Mouse (Mus musculus): Measurements from ENCODE around the gene Rela. TPM values are rescaled to one million over a fixed set of nuclear protein-coding genes. Genes with fewer than 3 reads are reported as not detected.

The Rela gene
- total RNA-seq, 4 experiments from 2014 or later: 26.7 to 31.2 (median 28.5) TPM

DNA sequence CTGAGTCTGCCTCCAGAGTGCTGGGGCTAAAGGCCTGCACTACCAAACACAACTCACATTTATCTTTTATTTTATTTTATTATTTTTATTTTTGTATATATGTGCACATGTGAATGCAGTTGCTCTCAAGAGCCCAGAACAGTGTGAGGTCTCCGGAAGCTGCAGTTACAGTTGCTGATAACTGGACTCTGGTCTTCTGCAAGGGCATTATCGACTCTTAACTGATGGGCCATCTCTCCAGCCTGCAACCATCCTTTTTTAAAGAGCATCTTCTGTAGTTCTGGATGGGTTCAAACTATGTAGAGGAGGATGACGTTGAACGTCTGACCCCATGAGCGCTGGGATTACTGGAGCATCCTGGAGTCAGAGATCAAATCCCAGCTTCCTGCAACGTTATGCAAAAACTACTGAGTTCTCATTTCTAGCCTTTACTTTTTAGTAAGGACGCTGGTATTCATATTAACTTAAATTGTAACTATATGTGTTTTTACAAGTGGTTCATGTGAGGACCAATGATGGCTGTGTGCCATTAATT lies 1.2 kb upstream of the Rela start:
- DNase-seq (ENCODE audit: low spot score): no peak

GRCm38 (mm10) chr19:5636571-5637041 lies 677 bp upstream of the Rela start:
- DNase-seq (ENCODE audit: low spot score): peak; percentile 81

- DNase-seq (ENCODE audit: low spot score): no peak
Observed at GRCm38 (mm10) chr19:5638416-5639005, 1.2 kb downstream of the Rela start.

DNA sequence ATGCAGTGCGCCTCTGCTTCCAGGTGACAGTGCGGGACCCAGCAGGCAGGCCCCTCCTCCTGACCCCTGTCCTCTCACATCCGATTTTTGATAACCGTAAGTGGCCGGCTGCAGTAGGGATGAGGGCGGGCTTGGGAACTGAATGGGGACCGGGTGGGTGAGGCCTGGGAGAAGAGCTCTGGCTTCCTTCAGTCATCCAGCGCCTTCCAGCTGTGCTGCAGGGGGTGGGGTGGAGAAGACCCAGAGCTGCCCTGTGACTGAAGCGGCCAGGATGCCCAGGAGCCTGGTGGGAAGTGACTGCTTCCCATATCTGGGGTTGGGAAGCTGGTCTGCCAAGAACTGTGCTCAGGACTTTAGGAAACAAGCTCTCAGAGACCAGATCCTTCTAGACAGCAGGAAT lies 3.1 kb downstream of the Rela start:
- DNase-seq (ENCODE audit: low spot score): no peak

DNA sequence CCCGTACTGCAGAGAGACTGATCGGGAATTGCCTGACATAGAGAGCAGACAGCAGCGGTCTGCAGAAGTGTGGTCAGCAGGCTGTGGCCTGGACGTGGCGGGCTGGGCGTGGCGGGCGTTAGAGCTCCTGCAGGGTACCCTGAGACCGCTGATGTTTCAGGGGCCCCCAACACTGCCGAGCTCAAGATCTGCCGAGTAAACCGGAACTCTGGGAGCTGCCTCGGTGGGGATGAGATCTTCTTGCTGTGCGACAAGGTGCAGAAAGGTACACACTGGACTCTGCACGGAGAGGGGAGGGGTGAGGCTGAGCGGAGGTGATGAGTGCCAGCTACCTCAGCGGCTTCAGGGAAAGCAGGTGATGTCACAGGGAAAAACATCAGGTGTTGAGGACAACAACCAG lies 3.7 kb downstream of the Rela start:
- no peak for DNase-seq (ENCODE audit: low spot score)

GRCm38 (mm10) chr19:5641641-5642040 lies 4.4 kb downstream of the Rela start:
- no peak for DNase-seq (ENCODE audit: low spot score)

DNA sequence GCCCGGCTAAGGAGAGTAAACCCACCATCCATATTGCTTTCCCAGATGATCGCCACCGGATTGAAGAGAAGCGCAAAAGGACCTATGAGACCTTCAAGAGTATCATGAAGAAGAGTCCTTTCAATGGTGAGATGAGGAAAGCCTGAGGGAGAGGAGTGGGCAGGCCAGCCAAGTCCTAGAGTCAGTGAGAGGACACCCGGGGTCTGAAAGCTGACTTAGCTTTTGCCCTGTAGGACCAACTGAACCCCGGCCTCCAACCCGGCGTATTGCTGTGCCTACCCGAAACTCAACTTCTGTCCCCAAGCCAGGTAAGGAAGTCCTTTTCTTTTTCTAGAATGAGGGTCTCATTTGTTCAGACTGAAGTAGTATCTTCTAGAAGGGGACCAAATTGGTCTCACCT lies 8.0 kb downstream of the Rela start:
- DNase-seq (ENCODE audit: low spot score): no peak

- DNase-seq (ENCODE audit: low spot score): no peak
Observed at GRCm38 (mm10) chr19:5646731-5647330, 9.5 kb downstream of the Rela start.

DNA sequence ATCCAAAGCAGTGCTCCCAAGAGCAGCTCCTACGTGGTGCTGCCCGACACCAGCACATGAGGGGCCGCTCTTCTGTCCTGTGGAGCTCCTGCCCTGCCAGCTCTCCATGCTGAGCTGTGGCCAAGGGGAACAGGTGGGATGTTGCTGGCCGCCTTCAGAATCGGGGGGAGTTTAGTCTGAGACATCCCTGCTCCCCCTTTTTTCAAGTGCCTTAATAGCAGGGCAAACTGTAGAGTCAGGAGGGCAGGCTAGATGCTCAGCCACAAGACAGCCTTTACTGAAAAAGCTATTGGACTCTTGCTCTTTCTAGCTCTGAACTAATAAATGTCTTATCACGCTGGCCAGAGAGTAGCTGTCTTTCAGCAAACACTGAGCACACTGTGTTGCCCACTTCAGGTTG lies 10.5 kb downstream of the Rela start:
- no peak for DNase-seq (ENCODE audit: low spot score)

DNA sequence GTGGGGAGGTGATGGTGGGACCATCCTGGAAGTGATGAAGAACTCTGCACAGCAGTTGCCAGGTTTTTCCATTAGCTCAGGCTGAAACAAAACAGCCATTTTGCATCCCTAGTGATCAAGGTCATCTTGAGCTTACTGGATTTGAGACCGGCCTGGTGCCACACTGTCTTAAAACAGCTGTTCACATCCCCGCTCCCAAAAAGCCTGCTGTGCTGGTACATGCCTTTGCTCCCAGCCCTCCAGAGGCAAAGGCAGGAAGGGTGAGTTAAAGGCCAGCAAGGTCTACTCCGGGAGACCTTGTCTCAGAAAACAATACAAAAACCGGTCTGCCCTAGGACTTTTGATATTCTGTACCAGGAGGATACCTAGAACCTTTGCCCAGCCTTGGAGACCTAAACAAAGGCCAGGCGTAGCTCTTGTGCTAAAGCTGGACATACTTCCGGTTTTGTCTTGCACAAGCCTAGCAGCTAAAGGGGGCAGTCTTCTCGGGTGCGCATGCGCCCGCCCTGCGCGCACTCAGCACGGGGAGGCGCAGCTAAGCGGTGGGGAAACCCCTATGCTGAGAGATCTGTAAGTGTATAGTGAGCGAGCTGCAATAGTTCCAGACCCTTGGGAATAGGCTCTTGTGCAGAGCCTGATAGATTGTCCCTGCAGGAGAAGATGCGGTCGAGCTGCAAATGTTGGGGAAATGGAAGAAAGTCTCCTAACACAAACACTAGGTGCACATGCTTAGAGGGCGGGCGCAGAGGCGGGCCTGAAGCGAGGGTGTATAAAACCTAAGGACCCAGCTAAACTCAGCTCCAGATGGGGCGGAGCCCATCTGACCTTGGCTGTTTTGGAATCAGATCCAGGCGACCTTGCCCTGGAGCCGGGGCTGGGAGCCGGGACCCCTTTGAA lies 11.4 kb downstream of the Rela start:
- peak; percentile 85 for DNase-seq (ENCODE audit: low spot score)

DNA sequence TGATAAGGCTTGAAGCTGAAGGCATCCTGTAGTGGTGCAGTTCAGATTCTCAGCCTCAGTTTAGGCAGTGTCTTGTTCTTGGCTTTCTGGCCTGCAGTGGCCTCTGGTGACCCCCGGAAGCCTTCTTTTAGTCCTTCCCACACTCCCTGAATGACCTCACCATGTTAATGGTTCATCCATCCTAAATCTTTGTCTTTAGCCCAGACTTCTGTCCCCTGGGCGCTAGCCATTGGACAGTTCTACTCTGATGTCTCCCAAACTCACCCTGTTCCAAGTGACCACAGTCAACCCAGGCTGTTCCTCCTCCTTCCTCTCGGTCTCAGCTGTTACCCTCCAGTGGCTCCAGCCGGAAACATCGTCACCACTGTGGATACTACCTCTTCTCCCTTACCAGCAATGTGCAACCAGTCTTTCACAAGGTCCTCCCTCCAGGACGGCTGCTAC lies 12.0 kb downstream of the Rela start:
- peak; percentile 72 for DNase-seq (ENCODE audit: low spot score)

GRCm38 (mm10) chr19:5651502-5652274 lies 14.4 kb downstream of the Rela start:
- no peak for DNase-seq (ENCODE audit: low spot score)

- no peak for DNase-seq (ENCODE audit: low spot score)
Observed at GRCm38 (mm10) chr19:5652570-5652969, 15.3 kb downstream of the Rela start.

DNA sequence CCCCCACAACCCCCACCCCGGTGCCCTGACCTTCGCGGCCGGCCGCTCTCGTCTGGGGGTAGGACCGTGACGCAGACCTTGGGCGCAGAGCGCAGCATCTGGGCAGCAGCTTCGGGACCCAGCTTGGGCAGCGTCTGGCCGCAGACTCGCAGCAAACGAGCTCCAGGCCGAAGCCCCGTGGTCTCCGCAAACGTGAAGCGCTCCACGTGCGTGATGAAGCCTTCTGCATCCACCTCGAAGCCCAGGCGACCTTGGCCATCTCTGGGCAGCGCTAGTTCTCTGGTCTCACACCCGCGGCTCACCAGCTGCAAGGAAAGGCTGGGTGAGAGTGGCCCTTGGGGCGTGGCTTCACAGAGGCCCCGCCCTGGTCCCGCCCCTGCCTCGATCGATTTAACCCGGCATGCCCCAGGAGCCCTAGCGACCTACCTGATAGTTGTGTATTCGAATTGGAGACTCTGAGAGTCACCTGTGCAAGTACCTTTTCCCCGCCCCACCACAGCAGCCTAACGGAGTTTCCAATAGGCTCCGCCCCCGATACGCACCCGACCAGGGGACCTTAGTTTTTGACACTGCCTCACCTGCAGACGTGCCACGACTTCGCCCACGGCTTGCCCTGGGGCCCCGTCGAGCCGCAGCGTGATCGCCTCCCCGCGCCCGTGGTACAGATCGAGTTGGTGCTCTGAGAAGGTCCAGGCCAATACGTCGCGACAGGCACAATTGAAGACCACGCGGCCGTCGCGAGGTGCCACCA lies 16.9 kb downstream of the Rela start:
- DNase-seq (ENCODE audit: low spot score): no peak

- no peak for DNase-seq (ENCODE audit: low spot score)
Observed at GRCm38 (mm10) chr19:5654720-5655298, 17.5 kb downstream of the Rela start.

DNA sequence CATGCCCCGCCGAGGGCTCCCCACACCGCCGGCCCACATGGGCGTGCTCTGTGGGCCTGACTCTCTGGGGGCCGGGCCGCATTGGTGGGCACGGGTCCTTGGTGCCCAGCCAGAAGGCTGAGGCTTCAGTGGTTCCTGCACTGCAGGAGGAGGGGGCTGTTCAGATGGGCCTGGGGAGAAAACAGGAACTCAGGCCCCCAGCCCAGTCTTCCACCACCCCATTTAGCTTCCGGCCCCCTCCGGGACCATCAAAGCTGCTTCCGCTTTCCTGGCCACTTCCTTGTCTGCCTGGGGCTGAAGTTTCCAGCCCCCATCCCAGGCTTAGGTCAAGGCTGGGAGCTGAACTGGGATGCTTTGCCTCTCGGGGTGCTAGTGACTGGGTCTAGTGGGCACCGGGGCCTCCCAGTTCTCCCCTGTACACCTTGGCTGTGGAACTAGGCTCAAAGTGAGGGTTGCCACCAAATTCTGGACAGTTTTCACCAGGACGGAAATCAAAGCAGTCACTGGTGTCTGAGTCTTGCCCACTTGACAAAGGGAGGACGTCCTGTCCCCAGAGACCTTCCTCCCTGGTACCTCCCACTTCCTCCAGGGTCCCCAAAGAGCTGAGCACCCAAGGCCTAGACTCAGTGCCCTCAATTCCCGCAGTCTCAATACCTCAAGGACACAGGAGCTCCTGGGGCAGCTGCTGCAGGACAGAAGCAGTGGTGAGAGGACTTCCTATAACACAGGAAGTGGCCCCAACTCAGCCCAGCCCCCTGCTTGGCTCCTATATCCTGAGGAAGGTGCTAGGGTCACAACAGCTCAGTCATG lies 23.9 kb downstream of the Rela start:
- peak; percentile 72 for DNase-seq (ENCODE audit: low spot score)

- DNase-seq (ENCODE audit: low spot score): no peak
Observed at GRCm38 (mm10) chr19:5662310-5662709, 25.0 kb downstream of the Rela start.

DNA sequence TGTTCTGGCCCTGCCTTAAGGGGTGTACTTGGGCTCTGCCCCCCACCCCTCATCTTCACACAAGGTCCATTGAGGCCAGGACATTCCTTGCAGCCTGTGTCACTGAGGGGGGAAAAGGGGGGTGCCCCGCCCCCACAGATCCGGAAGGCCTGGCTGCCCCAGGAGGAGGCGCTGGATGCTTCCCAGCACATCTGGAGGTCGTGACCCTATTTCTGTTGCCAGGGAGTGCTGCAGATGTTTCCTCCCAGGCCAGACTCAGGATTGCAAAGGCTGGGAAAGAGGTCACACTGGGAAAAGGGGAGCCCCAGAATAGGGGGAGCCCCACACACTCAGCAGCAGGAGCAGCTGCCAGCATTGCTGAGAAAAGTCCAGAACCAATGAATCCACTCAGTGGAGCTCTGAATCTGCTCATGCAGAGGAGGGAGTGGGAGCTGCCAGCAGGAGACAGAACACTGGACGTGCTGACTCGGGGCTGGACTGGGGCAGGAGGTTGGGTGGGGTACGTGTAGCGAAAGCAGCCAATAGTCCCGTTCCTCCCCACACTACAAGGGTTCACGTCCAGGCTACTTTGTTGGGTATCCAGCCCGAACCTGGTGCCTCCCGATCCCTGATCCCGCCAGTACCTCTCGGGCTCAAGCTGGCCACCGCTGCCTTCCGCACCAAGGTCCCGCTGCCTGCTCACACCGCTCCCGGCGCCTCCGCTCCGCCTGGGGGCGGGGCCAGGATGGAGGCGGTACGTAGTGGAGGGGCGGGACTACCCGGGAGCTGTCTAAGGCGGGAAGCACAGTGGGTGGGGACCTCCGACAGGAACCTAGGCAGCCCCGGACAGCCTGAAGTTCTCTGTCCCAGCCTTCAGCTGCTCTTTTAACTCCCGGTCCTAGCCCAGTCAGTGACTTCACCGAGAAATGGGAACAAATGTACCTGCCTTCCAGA lies 26.0 kb downstream of the Rela start, which contains the start of gene Sipa1:
Sipa1 (minus strand) TSS at position 727 of the 933 bp plus-strand sequence.
- DNase-seq (ENCODE audit: low spot score): peak; percentile 97
